Mouse (Mus musculus) embryonic facial prominence, embryonic 13.5 days (tissue): Measurements from ENCODE around the gene Sync. TPM values are rescaled to one million over a fixed set of nuclear protein-coding genes. Genes with fewer than 3 reads are reported as not detected.

Experiments used
- ATAC-seq: fragments of 200-750 bp; cut with Nextera tagmentation; 2 replicates; pipeline ENCODE4 v1.8.0; 2017; ENCODE audit warnings: low read depth; ENCODE audit not compliant: insufficient number of reproducible peaks, insufficient read depth, low FRiP score, low TSS enrichment
- H3K27ac ChIP-seq: fragments of 300-500 bp; sonication (generic); 2 replicates; pipeline ENCODE4 v1.5.1; 2015; ENCODE audit warnings: moderate library complexity, mild to moderate bottlenecking, inconsistent platforms
- H3K27me3 ChIP-seq: fragments of 300-500 bp; sonication (generic); 2 replicates; pipeline ENCODE4 v1.6.1; 2015; ENCODE audit warnings: mild to moderate bottlenecking, inconsistent platforms
- H3K36me3 ChIP-seq: fragments of 300-500 bp; sonication (generic); 2 replicates; pipeline ENCODE4 v1.6.1; 2015; ENCODE audit warnings: mild to moderate bottlenecking, inconsistent platforms
- H3K4me1 ChIP-seq: fragments of 300-500 bp; sonication (generic); 2 replicates; pipeline ENCODE4 v1.6.1; 2015; ENCODE audit warnings: inconsistent platforms
- H3K4me2 ChIP-seq: fragments of 300-500 bp; sonication (generic); 2 replicates; pipeline ENCODE4 v1.6.1; 2015; ENCODE audit warnings: moderate library complexity, mild to moderate bottlenecking, inconsistent platforms
- H3K4me3 ChIP-seq: fragments of 300-500 bp; sonication (generic); 2 replicates; pipeline ENCODE4 v1.5.1; 2015; ENCODE audit warnings: mild to moderate bottlenecking, inconsistent platforms
- H3K9ac ChIP-seq: fragments of 300-500 bp; sonication (generic); 2 replicates; pipeline ENCODE4 v1.6.1; 2015; ENCODE audit warnings: mild to moderate bottlenecking, inconsistent platforms
- H3K9me3 ChIP-seq: fragments of 300-500 bp; sonication (generic); 2 replicates; pipeline ENCODE4 v1.6.1; 2016; ENCODE audit warnings: inconsistent platforms
- WGBS: fragments of 180-500 bp; shearing (Covaris S2); methylation state at CpG from one replicate; pipeline ENCODE4 v1.1.7; 2015; ENCODE audit warnings: mixed read lengths; 5-methylcytosine and 5-hydroxymethylcytosine counted together
- polyA plus RNA-seq: library from polyadenylated mRNA; unstranded; fragments of >200 nt; fragmentation: Nextera tagmentation; extraction: Ambion mirVana; gene quantifications from 2 replicates; pipeline ENCODE4 v1.2.1, GENCODE M21; 2015

Gene Sync
- polyA plus RNA-seq, 1 experiment from 2014 or later = 0.96 TPM

- no peak overlapping the region for H3K4me2 ChIP-seq
- no peak overlapping the region for H3K27ac ChIP-seq
- no peak overlapping the region for H3K4me3 ChIP-seq
- no peaks in the 10 kb centered on the region for H3K27me3 ChIP-seq
- no peak for ATAC-seq
- H3K9ac ChIP-seq = no peak overlapping the region
- peaks cover 69% of the 10 kb centered on the region for H3K36me3 ChIP-seq
- no peaks in the 10 kb centered on the region for H3K9me3 ChIP-seq
- H3K4me1 ChIP-seq = no peaks in the 10 kb centered on the region
- WGBS = 91% methylated on average over 1 of the region's 1 CpGs
Measured at GRCm38 (mm10) chr4:129307936-129308335, 20.5 kb downstream of the Sync start.

- Histone ChIP-seq H3K9ac (no peak overlapping the region), H3K27me3 (no peaks in the 10 kb centered on the region), H3K4me3 (no peak overlapping the region), H3K36me3 (peaks cover 90% of the 10 kb centered on the region), H3K4me2 (no peak overlapping the region), H3K4me1 (no peaks in the 10 kb centered on the region), H3K9me3 (no peaks in the 10 kb centered on the region), H3K27ac (no peak overlapping the region)
- 86% methylated on average over 3 of the region's 3 CpGs for WGBS
- ATAC-seq = no peak
Measured at GRCm38 (mm10) chr4:129313886-129314285, 26.5 kb downstream of the Sync start.

GRCm38 (mm10) chr4:129320876-129321275, 33.5 kb downstream of the Sync start:
- Histone ChIP-seq H3K36me3 (peaks cover 81% of the 10 kb centered on the region), H3K9ac (no peak overlapping the region), H3K4me2 (no peak overlapping the region), H3K27ac (no peak overlapping the region), H3K27me3 (no peaks in the 10 kb centered on the region), H3K4me3 (no peak overlapping the region), H3K4me1 (no peaks in the 10 kb centered on the region), H3K9me3 (no peaks in the 10 kb centered on the region)
- WGBS = 84% methylated on average over 1 of the region's 1 CpGs
- ATAC-seq = no peak

GRCm38 (mm10) chr4:129322042-129322441, 34.6 kb downstream of the Sync start:
- ATAC-seq = no peak
- WGBS = 82% methylated on average over 5 of the region's 5 CpGs
- H3K27ac ChIP-seq = no peak overlapping the region
- H3K4me2 ChIP-seq = no peak overlapping the region
- peaks cover 79% of the 10 kb centered on the region for H3K36me3 ChIP-seq
- no peaks in the 10 kb centered on the region for H3K9me3 ChIP-seq
- no peaks in the 10 kb centered on the region for H3K4me1 ChIP-seq
- no peak overlapping the region for H3K4me3 ChIP-seq
- H3K9ac ChIP-seq = no peak overlapping the region
- no peaks in the 10 kb centered on the region for H3K27me3 ChIP-seq

GRCm38 (mm10) chr4:129323491-129323890, 36.1 kb downstream of the Sync start:
- no peak for ATAC-seq
- Histone ChIP-seq H3K4me3 (no peak overlapping the region), H3K4me1 (no peaks in the 10 kb centered on the region), H3K4me2 (no peak overlapping the region), H3K27ac (no peak overlapping the region), H3K27me3 (no peaks in the 10 kb centered on the region), H3K36me3 (peaks cover 79% of the 10 kb centered on the region), H3K9ac (no peak overlapping the region), H3K9me3 (no peaks in the 10 kb centered on the region)
- WGBS = 98% methylated on average over 1 of the region's 1 CpGs

GRCm38 (mm10) chr4:129324756-129325155, 37.3 kb downstream of the Sync start:
- Histone ChIP-seq H3K36me3 (peaks cover 81% of the 10 kb centered on the region), H3K27me3 (no peaks in the 10 kb centered on the region), H3K4me2 (no peak overlapping the region), H3K9me3 (no peaks in the 10 kb centered on the region), H3K27ac (no peak overlapping the region), H3K4me1 (no peaks in the 10 kb centered on the region), H3K9ac (no peak overlapping the region), H3K4me3 (no peak overlapping the region)
- ATAC-seq = no peak
- WGBS = 82% methylated on average over 1 of the region's 1 CpGs

- Histone ChIP-seq H3K36me3 (peaks cover 81% of the 10 kb centered on the region), H3K4me2 (no peak overlapping the region), H3K4me1 (peaks cover 9% of the 10 kb centered on the region), H3K27me3 (no peaks in the 10 kb centered on the region), H3K9me3 (no peaks in the 10 kb centered on the region), H3K4me3 (no peak overlapping the region), H3K27ac (no peak overlapping the region), H3K9ac (no peak overlapping the region)
- WGBS = 49% methylated on average over 1 of the region's 1 CpGs
- ATAC-seq = no peak
Measured at GRCm38 (mm10) chr4:129326191-129326590, 38.8 kb downstream of the Sync start.

GRCm38 (mm10) chr4:129332846-129333245, 45.4 kb downstream of the Sync start:
- H3K4me1 ChIP-seq = peaks cover 41% of the 10 kb centered on the region
- peak overlapping the region; percentile 80 for H3K4me2 ChIP-seq
- H3K4me3 ChIP-seq = peak overlapping the region; percentile 98
- H3K27me3 ChIP-seq = no peaks in the 10 kb centered on the region
- H3K9me3 ChIP-seq = no peaks in the 10 kb centered on the region
- ATAC-seq = no peak
- 20% methylated on average over 1 of the region's 1 CpGs for WGBS
- H3K36me3 ChIP-seq = peaks cover 52% of the 10 kb centered on the region
- peak overlapping the region; percentile 44; the same call in 1 of the 2 replicates for H3K9ac ChIP-seq
- no peak overlapping the region for H3K27ac ChIP-seq

GRCm38 (mm10) chr4:129334677-129335215, 47.3 kb downstream of the Sync start:
- no peaks in the 10 kb centered on the region for H3K9me3 ChIP-seq
- H3K4me3 ChIP-seq = peak overlapping the region; percentile 98
- no peaks in the 10 kb centered on the region for H3K27me3 ChIP-seq
- H3K36me3 ChIP-seq = peaks cover 35% of the 10 kb centered on the region
- ATAC-seq = peak; percentile 1; the same call in 1 of the 2 replicates
- peak overlapping the region; percentile 97 for H3K27ac ChIP-seq
- under 1% methylated on average over 61 of the region's 62 CpGs for WGBS
- H3K9ac ChIP-seq = peak overlapping the region; percentile 98
- peaks cover 41% of the 10 kb centered on the region for H3K4me1 ChIP-seq
- peak overlapping the region; percentile 80 for H3K4me2 ChIP-seq

GRCm38 (mm10) chr4:129335216-129336074, 48.0 kb downstream of the Sync start, which contains the start of the genes Rbbp4 and Zbtb8os:
TSS of gene Rbbp4 (minus strand) at chr4:129335370.
TSS of gene Zbtb8os (plus strand) at chr4:129335695.
- Histone ChIP-seq H3K9ac (peak within 1 kb of the TSS; percentile 98), H3K36me3 (peaks cover 28% of the 10 kb centered on the region), H3K9me3 (no peaks in the 10 kb centered on the region), H3K27ac (peak within 1 kb of the TSS; percentile 97), H3K4me2 (peak within 1 kb of the TSS; percentile 80), H3K4me3 (peak within 1 kb of the TSS; percentile 98), H3K27me3 (no peaks in the 10 kb centered on the region), H3K4me1 (peaks cover 39% of the 10 kb centered on the region)
- ATAC-seq = peak; percentile 98
- WGBS = under 1% methylated on average over 73 of the region's 73 CpGs

- peak overlapping the region; percentile 97 for H3K27ac ChIP-seq
- peaks cover 31% of the 10 kb centered on the region for H3K4me1 ChIP-seq
- ATAC-seq = no peak
- no peaks in the 10 kb centered on the region for H3K27me3 ChIP-seq
- H3K4me2 ChIP-seq = peak overlapping the region; percentile 80
- peak overlapping the region; percentile 98 for H3K4me3 ChIP-seq
- H3K9me3 ChIP-seq = no peaks in the 10 kb centered on the region
- peak overlapping the region; percentile 74 for H3K9ac ChIP-seq
- H3K36me3 ChIP-seq = peaks cover 19% of the 10 kb centered on the region
- WGBS = 39% methylated on average over 14 of the region's 14 CpGs
Measured at GRCm38 (mm10) chr4:129336291-129336690, 48.9 kb downstream of the Sync start.

- Histone ChIP-seq H3K36me3 (peaks cover 30% of the 10 kb centered on the region), H3K4me2 (no peak overlapping the region), H3K4me1 (peaks cover 5% of the 10 kb centered on the region; the same call in 1 of the 2 replicates), H3K27ac (no peak overlapping the region), H3K9ac (no peak overlapping the region), H3K4me3 (no peak overlapping the region), H3K9me3 (no peaks in the 10 kb centered on the region), H3K27me3 (no peaks in the 10 kb centered on the region)
- no peak for ATAC-seq
- WGBS = 98% methylated on average over 3 of the region's 3 CpGs
Measured at GRCm38 (mm10) chr4:129339743-129340142, 52.3 kb downstream of the Sync start.
